Mouse (Mus musculus) embryo, embryonic 10 days (tissue): ENCODE measurements around the gene Ift20.
A peak's percentile ranks its signal among the peaks of the same experiment; 100 is the strongest.

Experiments
- DNase-seq: peaks from one replicate; pipeline ENCODE4 v3.0.0-alpha.2; 2015; ENCODE audit warnings: low spot score

The Ift20 gene

DNA sequence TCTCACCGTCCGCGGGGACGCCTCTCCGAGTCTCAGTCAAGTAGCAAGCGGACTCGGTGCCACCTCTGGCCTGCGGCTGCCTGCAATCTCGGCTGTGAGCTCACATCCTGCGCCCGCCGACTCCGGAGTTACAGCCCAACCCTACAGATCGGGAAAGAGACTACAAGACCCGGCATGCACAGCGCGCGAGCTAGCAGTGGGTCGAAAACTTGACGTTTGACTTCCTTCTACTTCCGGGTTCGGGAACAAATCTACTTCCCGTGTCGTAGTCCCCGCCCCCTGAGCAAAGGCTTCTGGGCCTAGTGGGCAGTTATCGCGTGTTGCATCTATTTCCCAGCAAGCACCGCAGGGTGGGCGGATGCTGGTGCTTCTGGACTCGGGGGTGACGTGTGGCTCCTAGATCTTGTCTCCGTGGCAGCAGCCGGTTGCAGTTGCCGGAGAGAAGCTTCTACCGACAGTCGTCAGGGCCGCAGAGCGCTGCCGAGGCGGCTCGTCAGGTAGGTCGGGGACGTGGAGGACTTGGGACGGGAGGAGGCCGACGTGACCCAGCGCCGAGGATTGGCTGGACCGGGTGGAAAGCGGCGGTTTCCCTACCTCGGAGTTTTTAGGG, at the start of gene Ift20, which contains the start of gene Tnfaip1:
Ift20 (plus strand) TSS at position 282 of the 610 bp plus-strand sequence.
Tnfaip1 (minus strand) TSS at position 253 of the 610 bp plus-strand sequence.
- DNase-seq = peak; percentile 99

DNA sequence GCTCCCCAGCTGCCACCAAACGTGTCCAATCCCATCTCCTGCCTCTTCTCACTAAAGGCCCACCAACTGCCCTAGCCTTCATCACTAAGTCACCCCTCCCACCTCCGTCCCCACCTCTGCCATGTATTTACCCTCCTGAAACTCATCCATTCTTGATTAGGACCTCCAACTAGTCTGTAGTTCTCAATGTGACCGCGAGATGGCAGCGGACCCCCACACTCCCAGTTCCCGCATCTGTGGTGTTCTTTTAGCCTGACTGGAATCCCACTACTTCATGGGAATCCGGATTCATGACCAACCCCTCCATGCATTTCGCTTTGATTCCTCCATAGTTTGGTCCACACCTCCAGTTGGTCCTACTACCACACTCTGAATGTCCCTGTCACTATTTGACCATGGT, 48.0 kb upstream of the Ift20 start:
- DNase-seq = peak; percentile 86

DNA sequence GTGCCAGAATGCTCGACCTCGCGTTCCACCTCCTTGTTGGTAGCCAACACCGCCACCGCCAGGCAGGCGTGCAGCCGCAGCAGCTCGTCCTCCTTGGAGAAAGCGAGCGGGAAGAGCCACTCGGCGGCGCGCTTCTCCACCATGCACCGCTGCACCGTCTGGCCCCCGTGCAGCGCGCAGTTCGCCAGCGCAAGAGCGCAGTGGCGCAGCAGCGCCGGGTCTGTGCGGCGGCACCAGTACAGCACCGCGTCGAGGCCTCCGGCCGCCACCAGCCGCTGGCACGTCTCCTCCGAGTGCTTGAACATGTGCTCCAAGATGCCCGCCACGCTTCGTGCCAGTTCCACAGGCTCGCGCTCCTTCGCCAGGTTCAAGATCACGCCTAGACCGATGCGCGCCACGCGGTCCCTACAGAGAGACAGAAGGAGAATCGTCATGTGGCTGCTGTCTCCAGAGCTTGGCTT, 45.4 kb upstream of the Ift20 start:
- peak; percentile 87 for DNase-seq

GRCm38 (mm10) chr11:78495904-78496303, 40.3 kb upstream of the Ift20 start:
- peak; percentile 82 for DNase-seq

- peak; percentile 43 for DNase-seq
These were observed 39.1 kb upstream of the Ift20 start for GRCm38 (mm10) chr11:78497071-78497541.

GRCm38 (mm10) chr11:78497544-78498522, 38.3 kb upstream of the Ift20 start, which contains the start of gene Sarm1:
TSS of gene Sarm1 (minus strand) at chr11:78497754.
- peak; percentile 98 for DNase-seq

GRCm38 (mm10) chr11:78499004-78499403, 37.2 kb upstream of the Ift20 start, which contains the start of gene Vtn:
TSS of gene Vtn (plus strand) at chr11:78499091.
- DNase-seq = peak; percentile 26

DNA sequence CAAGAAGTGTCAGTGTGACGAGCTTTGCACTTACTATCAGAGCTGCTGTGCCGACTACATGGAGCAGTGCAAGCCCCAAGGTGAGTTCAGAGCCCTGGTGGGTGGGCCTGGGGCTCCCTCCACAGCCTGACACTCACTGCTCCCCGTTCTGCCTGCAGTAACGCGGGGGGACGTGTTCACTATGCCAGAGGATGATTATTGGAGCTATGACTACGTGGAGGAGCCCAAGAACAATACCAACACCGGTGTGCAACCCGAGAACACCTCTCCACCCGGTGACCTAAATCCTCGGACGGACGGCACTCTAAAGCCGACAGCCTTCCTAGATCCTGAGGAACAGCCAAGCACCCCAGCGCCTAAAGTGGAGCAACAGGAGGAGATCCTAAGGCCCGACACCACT, 36.6 kb upstream of the Ift20 start:
- DNase-seq = no peak

DNA sequence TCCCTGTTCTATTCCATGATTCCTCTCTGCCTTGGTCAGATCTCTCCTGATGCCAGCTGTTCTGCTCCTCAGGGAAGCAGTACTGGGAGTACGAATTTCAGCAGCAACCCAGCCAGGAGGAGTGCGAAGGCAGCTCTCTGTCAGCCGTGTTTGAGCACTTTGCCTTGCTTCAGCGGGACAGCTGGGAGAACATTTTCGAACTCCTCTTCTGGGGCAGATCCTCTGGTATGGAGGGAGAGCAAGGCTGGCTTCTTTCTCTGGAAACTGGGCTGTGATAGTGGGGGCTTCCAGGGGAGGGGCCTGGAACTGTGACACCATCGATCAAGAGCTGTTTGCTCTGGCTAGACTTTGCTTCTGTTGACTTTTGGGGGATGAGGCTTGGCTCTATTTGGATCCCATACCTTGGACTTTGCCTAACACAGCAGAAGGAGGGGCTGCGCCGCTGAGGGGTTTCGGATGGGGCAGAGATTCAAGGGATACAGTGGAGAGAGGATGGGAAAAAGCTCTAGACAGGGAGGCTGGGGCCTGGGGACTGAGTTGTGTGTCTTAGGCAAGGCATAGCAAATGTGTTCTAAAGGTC, 35.4 kb upstream of the Ift20 start:
- DNase-seq = no peak

GRCm38 (mm10) chr11:78501529-78501928, 34.6 kb upstream of the Ift20 start:
- DNase-seq = no peak

GRCm38 (mm10) chr11:78502909-78503650, 33.1 kb upstream of the Ift20 start, which contains the start of gene Sebox:
TSS of gene Sebox (plus strand) at chr11:78503447.
- DNase-seq = no peak

DNA sequence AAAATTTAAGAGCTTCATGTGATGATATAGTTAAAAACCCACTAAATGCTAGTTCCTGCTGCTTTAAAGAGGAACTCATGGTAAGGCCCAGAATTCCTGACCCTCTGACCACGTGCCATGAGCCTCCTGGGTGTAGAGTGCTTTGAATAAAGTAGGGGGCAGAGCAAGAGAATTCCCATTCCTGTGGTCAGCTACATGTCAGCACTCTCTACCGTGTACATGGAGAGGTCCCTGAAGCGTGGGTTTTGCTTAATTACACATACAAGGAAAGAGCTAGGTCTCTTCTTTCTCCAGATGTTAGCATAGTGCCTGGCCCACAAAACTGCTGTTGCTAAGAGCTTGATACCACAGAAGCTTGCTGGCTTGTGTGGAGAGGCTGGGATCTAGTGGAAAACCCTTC, 30.7 kb upstream of the Ift20 start:
- DNase-seq = no peak

DNA sequence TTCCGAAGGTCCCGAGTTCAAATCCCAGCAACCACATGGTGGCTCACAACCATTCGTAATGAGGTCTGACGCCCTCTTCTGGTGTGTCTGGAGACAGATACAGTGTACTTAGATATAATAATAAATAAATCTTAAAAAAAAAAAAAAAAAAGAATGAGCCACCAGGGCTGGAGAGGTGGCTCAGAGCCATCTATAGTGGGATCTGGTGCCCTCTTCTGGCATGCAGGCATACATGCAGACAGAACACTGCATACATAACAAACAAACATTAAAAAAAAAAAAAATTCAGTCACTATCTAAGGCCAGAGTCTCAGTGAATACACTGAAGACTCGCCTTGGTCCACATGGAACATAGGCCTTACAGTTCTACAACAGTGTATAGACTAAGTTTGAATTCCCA, 27.0 kb upstream of the Ift20 start:
- DNase-seq = peak; percentile 32

DNA sequence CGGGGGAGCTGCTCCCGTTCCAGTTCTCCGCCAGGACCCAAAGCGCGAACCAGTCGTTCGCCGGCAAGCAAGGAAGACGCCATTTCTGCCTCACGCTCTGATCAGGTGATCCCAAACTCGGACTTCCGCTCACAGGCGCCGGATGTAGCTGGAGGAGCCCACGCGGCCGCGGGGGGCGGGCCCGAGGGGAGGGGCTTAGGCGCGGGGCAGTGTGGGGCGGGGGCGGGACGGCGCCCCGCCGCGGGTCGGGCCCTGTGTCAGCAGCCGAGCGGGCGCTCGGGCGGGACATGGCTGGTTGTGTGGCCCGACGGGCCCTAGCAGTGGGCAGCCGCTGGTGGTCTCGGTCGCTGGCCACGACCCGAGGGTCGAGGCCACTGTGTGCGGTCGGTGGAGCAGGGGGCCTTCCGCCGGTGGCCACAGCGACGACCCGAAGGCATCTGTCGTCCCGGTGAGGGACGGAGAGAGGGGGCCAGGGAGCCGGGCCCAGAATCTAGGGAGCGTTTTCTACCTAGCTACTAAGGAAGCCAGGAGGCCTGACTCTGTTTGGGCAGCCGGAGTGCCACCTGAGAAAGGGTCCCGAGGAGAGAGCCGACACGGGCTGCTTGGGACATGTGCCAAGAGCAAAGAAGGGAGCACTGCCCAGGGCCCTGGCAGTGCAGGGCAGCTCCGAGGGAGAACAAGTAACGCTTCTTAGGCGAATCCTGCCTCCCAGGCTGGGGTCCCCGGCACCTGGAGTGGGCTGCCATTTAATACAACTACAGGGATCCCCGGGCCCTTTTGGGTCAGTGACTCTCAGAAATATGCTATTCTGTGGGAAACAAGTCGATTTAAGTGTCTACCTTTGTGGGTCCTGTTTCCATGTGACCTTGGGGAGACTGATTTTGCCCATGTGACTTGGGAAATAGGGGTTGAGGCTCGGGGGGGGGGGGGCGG, 23.9 kb upstream of the Ift20 start, which contains the start of the genes Tmem199 and Poldip2:
Tmem199 (minus strand) TSS at position 148 of the 933 bp plus-strand sequence.
Poldip2 (plus strand) TSS at position 169 of the 933 bp plus-strand sequence.
- DNase-seq = peak; percentile 92

GRCm38 (mm10) chr11:78513106-78513790, 22.9 kb upstream of the Ift20 start:
- no peak for DNase-seq

GRCm38 (mm10) chr11:78515549-78516325, 20.4 kb upstream of the Ift20 start:
- DNase-seq = peak; percentile 20

GRCm38 (mm10) chr11:78518931-78519330, 17.2 kb upstream of the Ift20 start:
- no peak for DNase-seq

DNA sequence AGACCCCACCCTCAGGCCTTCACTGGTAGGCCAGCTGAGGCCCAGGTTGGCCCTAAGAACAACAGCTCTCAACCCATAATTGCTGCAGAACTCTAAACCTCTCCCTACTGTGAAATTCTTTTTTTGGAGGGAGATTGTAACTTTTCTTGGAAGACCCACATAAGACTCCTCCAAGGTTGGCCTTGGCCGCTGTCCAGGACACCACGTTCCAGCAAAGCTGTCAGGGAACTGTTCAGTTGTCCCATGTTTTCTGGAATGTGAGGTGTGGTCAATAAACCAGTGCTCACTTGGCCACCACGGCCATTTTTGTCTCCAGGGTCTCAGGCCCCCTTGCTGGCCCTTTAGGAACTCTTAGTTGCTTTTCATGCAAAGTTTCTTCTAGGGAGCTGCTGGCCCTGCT, 14.3 kb upstream of the Ift20 start:
- no peak for DNase-seq
